Mouse (Mus musculus) heart, adult 9 months (tissue): ENCODE results near the gene Tmeff2.

ENCODE experiments used
- DNase-seq, 2 experiments: peaks; one replicate each; pipeline ENCODE4 v3.0.0; 2022; ENCODE audit warnings: low spot score in 2 of 2

The Tmeff2 gene

GRCm38 (mm10) chr1:51199954-51200353, 299.5 kb downstream of the Tmeff2 start:
- no peak for DNase-seq

DNA sequence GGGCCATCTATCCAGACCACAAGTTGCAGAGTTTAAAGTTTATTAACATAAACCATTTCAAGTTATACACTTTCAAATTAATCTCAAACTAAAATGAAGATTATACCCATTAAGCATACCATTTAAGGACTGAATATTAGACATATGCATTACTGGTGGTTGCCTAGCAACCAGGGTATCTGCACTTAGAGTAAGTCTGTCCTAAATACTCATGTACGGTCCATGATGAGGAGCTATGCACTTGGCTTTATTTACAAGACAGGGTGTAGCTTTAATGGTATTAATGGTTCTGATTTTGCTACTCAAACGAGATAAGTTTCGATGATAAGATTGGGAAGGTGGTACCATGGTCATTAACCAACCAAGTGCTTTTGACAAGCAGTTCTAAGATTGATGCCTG, 315.2 kb downstream of the Tmeff2 start:
- no peak for DNase-seq

GRCm38 (mm10) chr1:51216292-51217050, 316.0 kb downstream of the Tmeff2 start:
- peak; percentile 18 to 25 for DNase-seq

DNA sequence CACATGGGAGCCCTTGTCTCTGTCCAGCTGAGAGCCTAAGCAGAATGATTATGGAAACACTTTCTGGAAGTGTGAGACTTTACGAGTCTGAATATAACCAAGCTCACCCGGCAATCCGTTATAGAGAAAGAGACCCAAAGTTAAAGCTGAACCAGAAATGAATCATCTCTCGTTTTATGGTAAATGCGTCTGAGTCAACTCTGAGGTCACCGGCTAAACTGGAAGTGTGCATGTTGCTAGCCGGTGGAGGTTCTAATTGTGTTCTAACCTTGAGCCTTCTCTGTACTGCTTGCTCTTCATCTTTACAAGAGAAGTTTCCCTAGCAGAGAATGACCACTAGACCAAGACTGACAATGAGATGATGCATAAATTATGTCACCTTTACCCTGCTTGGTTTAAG, 316.8 kb downstream of the Tmeff2 start:
- DNase-seq, result no peak

GRCm38 (mm10) chr1:51225156-51225555, 324.7 kb downstream of the Tmeff2 start:
- DNase-seq, result no peak
